Mouse (Mus musculus): ENCODE results near the gene 4932438H23Rik.

Gene 4932438H23Rik

GRCm38 (mm10) chr16:91004915-91005538, 89.9 kb downstream of the 4932438H23Rik start:
- no peak for DNase-seq

Data from lung, postnatal 14 days (tissue).